Mouse (Mus musculus) liver, embryonic 11.5 days (tissue): ENCODE results near the gene Fcho1. TPM values are rescaled to one million over a fixed set of nuclear protein-coding genes. Genes with fewer than 3 reads are reported as not detected.
"Not testable (repeated sequence)": the region's sequence is repeated elsewhere in the genome, so short reads cannot be mapped to it uniquely, and the experiment has no call there.

ENCODE experiments used
- ATAC-seq: fragments of 200-750 bp; cut with Nextera tagmentation; replicated peaks from 2 replicates; pipeline ENCODE4 v1.8.0; 2017; ENCODE audit warnings: moderate number of reproducible peaks, mild to moderate bottlenecking, moderate TSS enrichment, moderate library complexity; ENCODE audit not compliant: low FRiP score
- DNase-seq: peaks from one replicate; pipeline ENCODE4 v3.0.0-alpha.2; 2017; ENCODE audit warnings: low spot score
- H3K27ac ChIP-seq: fragments of 300-500 bp; sonication (generic); 2 replicates; pipeline ENCODE4 v1.5.1; 2014; ENCODE audit warnings: mild to moderate bottlenecking, low read depth, low read length, control low read depth
- H3K27me3 ChIP-seq: fragments of 300-500 bp; sonication (generic); replicated peaks from 2 replicates; pipeline ENCODE4 v1.6.1; 2014; ENCODE audit warnings: low read length, mixed read lengths; ENCODE audit not compliant: control insufficient read depth, insufficient read depth
- H3K36me3 ChIP-seq: fragments of 300-500 bp; sonication (generic); 2 replicates; pipeline ENCODE4 v1.6.1; 2014; ENCODE audit warnings: mild to moderate bottlenecking, low read length, moderate library complexity, mixed read lengths; ENCODE audit not compliant: control insufficient read depth, insufficient read depth
- H3K4me1 ChIP-seq: fragments of 300-500 bp; sonication (generic); replicated peaks from 2 replicates; pipeline ENCODE4 v1.6.1; 2014; ENCODE audit warnings: low read length, mixed read lengths; ENCODE audit not compliant: control insufficient read depth, insufficient read depth
- H3K4me2 ChIP-seq: fragments of 300-500 bp; sonication (generic); 2 replicates; pipeline ENCODE4 v1.6.1; 2014; ENCODE audit warnings: mild to moderate bottlenecking, control low read depth, moderate library complexity
- H3K4me3 ChIP-seq: fragments of 300-500 bp; sonication (generic); 2 replicates; pipeline ENCODE4 v1.5.1; 2014; ENCODE audit warnings: low read depth, low read length, control low read depth
- H3K9ac ChIP-seq: fragments of 300-500 bp; sonication (generic); 2 replicates; pipeline ENCODE4 v1.6.1; 2014; ENCODE audit warnings: low read depth, low read length, control low read depth
- H3K9me3 ChIP-seq: fragments of 300-500 bp; sonication (generic); 2 replicates; pipeline ENCODE4 v1.6.1; 2016; ENCODE audit warnings: low read length, inconsistent platforms, mixed read lengths; ENCODE audit not compliant: control insufficient read depth
- WGBS: fragments of 180-500 bp; shearing (Covaris S2); extraction: QIAGEN DNeasy Blood & Tissue Kit; methylation state at CpG from one replicate; pipeline ENCODE4 v1.1.7; 2014; 5-methylcytosine and 5-hydroxymethylcytosine counted together
- polyA plus RNA-seq: library from polyadenylated mRNA; unstranded; fragments of >200 nt; fragmentation: Nextera tagmentation; extraction: Ambion mirVana; gene quantifications from 2 replicates; pipeline ENCODE4 v1.2.1, GENCODE M21; 2014

Gene Fcho1
- 20.8 and 21.1 TPM in 2 replicates for polyA plus RNA-seq

- H3K9ac ChIP-seq, result peak within 1 kb of the TSS; percentile 73
- H3K9me3 ChIP-seq, result no peaks in the 10 kb centered on the region
- H3K4me2 ChIP-seq, result peak within 1 kb of the TSS; percentile 92
- H3K4me3 ChIP-seq, result peak within 1 kb of the TSS; percentile 69
- DNase-seq (peak; percentile 77), ATAC-seq (peak; percentile 81)
- H3K27ac ChIP-seq, result no peak within 1 kb of the TSS
- H3K27me3 ChIP-seq, result peaks cover 30% of the 10 kb centered on the region
- peaks cover 15% of the 10 kb centered on the region for H3K4me1 ChIP-seq
- WGBS, result 1% methylated on average over 51 of the region's 54 CpGs
- no peaks in the 10 kb centered on the region for H3K36me3 ChIP-seq
Observed at GRCm38 (mm10) chr8:71725122-71725924, at the start of gene Fcho1. TSS of gene Fcho1 (minus strand) at chr8:71725716.

GRCm38 (mm10) chr8:71771336-71771735 lies 45.8 kb upstream of the Fcho1 start:
- ATAC-seq, result no peak

GRCm38 (mm10) chr8:71758816-71759215 lies 33.3 kb upstream of the Fcho1 start:
- Histone ChIP-seq H3K27ac (no peak overlapping the region), H3K9me3 (no peaks in the 10 kb centered on the region), H3K4me1 (no peaks in the 10 kb centered on the region), H3K4me2 (no peak overlapping the region), H3K36me3 (no peaks in the 10 kb centered on the region), H3K27me3 (no peaks in the 10 kb centered on the region), H3K4me3 (no peak overlapping the region), H3K9ac (no peak overlapping the region)
- ATAC-seq (no peak), DNase-seq (peak; percentile 9)
- WGBS, result 92% methylated on average over 3 of the region's 3 CpGs

More at GRCm38 (mm10) chr8:71771336-71771735, 45.8 kb upstream of the Fcho1 start:
- Histone ChIP-seq H3K9me3 (peaks cover 9% of the 10 kb centered on the region; the same call in 1 of the 2 replicates), H3K4me2 (no peak overlapping the region), H3K4me3 (no peak overlapping the region), H3K36me3 (no peaks in the 10 kb centered on the region), H3K27me3 (no peaks in the 10 kb centered on the region), H3K4me1 (no peaks in the 10 kb centered on the region), H3K27ac (no peak overlapping the region), H3K9ac (no peak overlapping the region)
- WGBS, result 87% methylated on average over 15 of the region's 15 CpGs
- DNase-seq, result no peak

- H3K27me3 ChIP-seq, H3K36me3 ChIP-seq, H3K9ac ChIP-seq, ATAC-seq, H3K4me3 ChIP-seq, H3K9me3 ChIP-seq, H3K4me1 ChIP-seq, H3K4me2 ChIP-seq, H3K27ac ChIP-seq: not testable (repeated sequence)
- 52% methylated on average over 7 of the region's 7 CpGs for WGBS
- peak; percentile 21 for DNase-seq
Observed at GRCm38 (mm10) chr8:71752881-71753552, 27.5 kb upstream of the Fcho1 start.

GRCm38 (mm10) chr8:71752263-71752662 lies 26.7 kb upstream of the Fcho1 start:
- not testable (repeated sequence) for H3K4me1 ChIP-seq, H3K36me3 ChIP-seq, H3K9ac ChIP-seq, H3K9me3 ChIP-seq, H3K4me2 ChIP-seq, H3K27me3 ChIP-seq, H3K27ac ChIP-seq, ATAC-seq, H3K4me3 ChIP-seq, DNase-seq

- not testable (repeated sequence) for ATAC-seq, H3K4me3 ChIP-seq, H3K27me3 ChIP-seq, H3K4me1 ChIP-seq, H3K4me2 ChIP-seq, H3K9ac ChIP-seq, H3K36me3 ChIP-seq, H3K9me3 ChIP-seq, H3K27ac ChIP-seq
- DNase-seq, result peak; percentile 26
- WGBS, result 70% methylated on average over 2 of the region's 2 CpGs
Observed at GRCm38 (mm10) chr8:71751337-71751886, 25.9 kb upstream of the Fcho1 start.

GRCm38 (mm10) chr8:71749321-71750075 lies 24.0 kb upstream of the Fcho1 start:
- H3K4me3 ChIP-seq, H3K4me1 ChIP-seq, H3K9me3 ChIP-seq, H3K27ac ChIP-seq, ATAC-seq, H3K27me3 ChIP-seq, H3K36me3 ChIP-seq, H3K9ac ChIP-seq, H3K4me2 ChIP-seq: not testable (repeated sequence)
- DNase-seq, result peak; percentile 22
- 80% methylated on average over 6 of the region's 6 CpGs for WGBS

- not testable (repeated sequence) for H3K9me3 ChIP-seq, H3K4me1 ChIP-seq, H3K27ac ChIP-seq, H3K27me3 ChIP-seq, H3K4me2 ChIP-seq, ATAC-seq, H3K9ac ChIP-seq, H3K4me3 ChIP-seq, H3K36me3 ChIP-seq
- DNase-seq, result peak; percentile 24
Observed at GRCm38 (mm10) chr8:71747082-71747481, 21.6 kb upstream of the Fcho1 start.
